Mouse (Mus musculus) midbrain, embryonic 15.5 days (tissue): ENCODE results near the gene Drc1. TPM values are rescaled to one million over a fixed set of nuclear protein-coding genes. Genes with fewer than 3 reads are reported as not detected.

Experiments used
- ATAC-seq: fragments of 200-750 bp; cut with Nextera tagmentation; replicated peaks from 2 replicates; pipeline ENCODE4 v1.8.0; 2017; ENCODE audit warnings: moderate TSS enrichment
- H3K27ac ChIP-seq: fragments of 300-500 bp; sonication (generic); 2 replicates; pipeline ENCODE4 v1.5.1; 2015; ENCODE audit warnings: mild to moderate bottlenecking, inconsistent platforms
- H3K27me3 ChIP-seq: fragments of 300-500 bp; sonication (generic); replicated peaks from 2 replicates; pipeline ENCODE4 v1.6.1; 2015; ENCODE audit warnings: inconsistent platforms
- H3K36me3 ChIP-seq: fragments of 300-500 bp; sonication (generic); replicated peaks from 2 replicates; pipeline ENCODE4 v1.6.1; 2015; ENCODE audit warnings: inconsistent platforms
- H3K4me1 ChIP-seq: fragments of 300-500 bp; sonication (generic); 2 replicates; pipeline ENCODE4 v1.6.1; 2015; ENCODE audit warnings: inconsistent platforms
- H3K4me2 ChIP-seq: fragments of 300-500 bp; sonication (generic); 2 replicates; pipeline ENCODE4 v1.6.1; 2015; ENCODE audit warnings: inconsistent platforms, mild to moderate bottlenecking, moderate library complexity
- H3K4me3 ChIP-seq: fragments of 300-500 bp; sonication (generic); 2 replicates; pipeline ENCODE4 v1.5.1; 2015; ENCODE audit warnings: mild to moderate bottlenecking, inconsistent platforms
- H3K9ac ChIP-seq: fragments of 300-500 bp; sonication (generic); 2 replicates; pipeline ENCODE4 v1.6.1; 2015; ENCODE audit warnings: mild to moderate bottlenecking, inconsistent platforms
- H3K9me3 ChIP-seq: fragments of 300-500 bp; sonication (generic); 2 replicates; pipeline ENCODE4 v1.6.1; 2016; ENCODE audit warnings: inconsistent platforms
- WGBS: fragments of 180-500 bp; shearing (Covaris S2); methylation state at CpG from one replicate; pipeline ENCODE4 v1.1.7; 2015; ENCODE audit warnings: mixed read lengths; 5-methylcytosine and 5-hydroxymethylcytosine counted together
- polyA plus RNA-seq: library from polyadenylated mRNA; unstranded; fragments of >200 nt; fragmentation: Nextera tagmentation; extraction: Ambion mirVana; gene quantifications from 2 replicates; pipeline ENCODE4 v1.2.1, GENCODE M21; 2015

Gene Drc1
- polyA plus RNA-seq, 1 experiment from 2014 or later: 7.2 TPM

- no peaks in the 10 kb centered on the region for H3K27me3 ChIP-seq
- no peaks in the 10 kb centered on the region for H3K9me3 ChIP-seq
- no peak for ATAC-seq
- no peak overlapping the region for H3K27ac ChIP-seq
- no peaks in the 10 kb centered on the region for H3K36me3 ChIP-seq
- H3K4me1 ChIP-seq: 0 out of 2 replicates have a peak, but pooled peaks cover 8% of the 10 kb centered on the region
- H3K9ac ChIP-seq: no peak overlapping the region
- H3K4me2 ChIP-seq: no peak overlapping the region
- no peak overlapping the region for H3K4me3 ChIP-seq
- WGBS: 77% methylated on average over 11 of the region's 11 CpGs
Measured at GRCm38 (mm10) chr5:30341601-30342365, 60.6 kb downstream of the Drc1 start.

GRCm38 (mm10) chr5:30342601-30343015 lies 61.4 kb downstream of the Drc1 start:
- Histone ChIP-seq H3K4me3 (peak overlapping the region; percentile 17; the same call in 1 of the 2 replicates), H3K9ac (no peak overlapping the region), H3K4me2 (peak overlapping the region; percentile 45), H3K9me3 (no peaks in the 10 kb centered on the region), H3K36me3 (no peaks in the 10 kb centered on the region), H3K27me3 (no peaks in the 10 kb centered on the region), H3K4me1 (0 out of 2 replicates have a peak, but pooled peaks cover 8% of the 10 kb centered on the region), H3K27ac (no peak overlapping the region)
- ATAC-seq: peak; percentile 74
- 7% methylated on average over 17 of the region's 17 CpGs for WGBS

- Histone ChIP-seq H3K4me2 (peak overlapping the region; percentile 45), H3K4me3 (peak overlapping the region; percentile 17; the same call in 1 of the 2 replicates), H3K27me3 (no peaks in the 10 kb centered on the region), H3K9ac (no peak overlapping the region), H3K36me3 (no peaks in the 10 kb centered on the region), H3K9me3 (no peaks in the 10 kb centered on the region), H3K27ac (no peak overlapping the region), H3K4me1 (0 out of 2 replicates have a peak, but pooled peaks cover 8% of the 10 kb centered on the region)
- peak; percentile 82 for ATAC-seq
- 3% methylated on average over 9 of the region's 9 CpGs for WGBS
Measured at GRCm38 (mm10) chr5:30343107-30343506, 61.9 kb downstream of the Drc1 start.

- H3K27ac ChIP-seq: no peak overlapping the region
- no peak for ATAC-seq
- H3K36me3 ChIP-seq: no peaks in the 10 kb centered on the region
- H3K9ac ChIP-seq: no peak overlapping the region
- H3K9me3 ChIP-seq: no peaks in the 10 kb centered on the region
- 77% methylated on average over 5 of the region's 5 CpGs for WGBS
- H3K4me1 ChIP-seq: 0 out of 2 replicates have a peak, but pooled peaks cover 8% of the 10 kb centered on the region
- H3K27me3 ChIP-seq: no peaks in the 10 kb centered on the region
- no peak overlapping the region for H3K4me2 ChIP-seq
- no peak overlapping the region for H3K4me3 ChIP-seq
Measured at GRCm38 (mm10) chr5:30343886-30344285, 62.7 kb downstream of the Drc1 start.

GRCm38 (mm10) chr5:30353605-30354004 lies 72.4 kb downstream of the Drc1 start:
- Histone ChIP-seq H3K4me1 (no peaks in the 10 kb centered on the region), H3K9me3 (no peaks in the 10 kb centered on the region), H3K36me3 (no peaks in the 10 kb centered on the region), H3K27ac (no peak overlapping the region), H3K4me2 (no peak overlapping the region), H3K9ac (no peak overlapping the region), H3K4me3 (no peak overlapping the region), H3K27me3 (no peaks in the 10 kb centered on the region)
- WGBS: 66% methylated on average over 3 of the region's 3 CpGs
- ATAC-seq: no peak

- H3K4me2 ChIP-seq: no peak overlapping the region
- no peaks in the 10 kb centered on the region for H3K27me3 ChIP-seq
- no peaks in the 10 kb centered on the region for H3K4me1 ChIP-seq
- no peak overlapping the region for H3K4me3 ChIP-seq
- H3K36me3 ChIP-seq: no peaks in the 10 kb centered on the region
- H3K9ac ChIP-seq: no peak overlapping the region
- H3K9me3 ChIP-seq: no peaks in the 10 kb centered on the region
- ATAC-seq: no peak
- H3K27ac ChIP-seq: no peak overlapping the region
- 86% methylated on average over 7 of the region's 7 CpGs for WGBS
Measured at GRCm38 (mm10) chr5:30355114-30355513, 73.9 kb downstream of the Drc1 start.

GRCm38 (mm10) chr5:30355559-30356159 lies 74.5 kb downstream of the Drc1 start:
- H3K9me3 ChIP-seq: no peaks in the 10 kb centered on the region
- no peaks in the 10 kb centered on the region for H3K27me3 ChIP-seq
- WGBS: 89% methylated on average over 14 of the region's 14 CpGs
- H3K27ac ChIP-seq: no peak overlapping the region
- no peaks in the 10 kb centered on the region for H3K4me1 ChIP-seq
- H3K4me2 ChIP-seq: no peak overlapping the region
- H3K4me3 ChIP-seq: no peak overlapping the region
- no peak for ATAC-seq
- H3K9ac ChIP-seq: no peak overlapping the region
- no peaks in the 10 kb centered on the region for H3K36me3 ChIP-seq

GRCm38 (mm10) chr5:30356647-30357046 lies 75.5 kb downstream of the Drc1 start:
- H3K4me2 ChIP-seq: no peak overlapping the region
- H3K27me3 ChIP-seq: no peaks in the 10 kb centered on the region
- H3K9me3 ChIP-seq: no peaks in the 10 kb centered on the region
- WGBS: 82% methylated on average over 7 of the region's 7 CpGs
- no peak overlapping the region for H3K27ac ChIP-seq
- no peak overlapping the region for H3K9ac ChIP-seq
- no peaks in the 10 kb centered on the region for H3K36me3 ChIP-seq
- H3K4me3 ChIP-seq: no peak overlapping the region
- no peak for ATAC-seq
- no peaks in the 10 kb centered on the region for H3K4me1 ChIP-seq

- ATAC-seq: no peak
- WGBS: 86% methylated on average over 10 of the region's 10 CpGs
Measured at GRCm38 (mm10) chr5:30358436-30359099, 77.4 kb downstream of the Drc1 start.

GRCm38 (mm10) chr5:30367405-30367804 lies 86.2 kb downstream of the Drc1 start:
- no peaks in the 10 kb centered on the region for H3K9me3 ChIP-seq
- WGBS: 87% methylated on average over 8 of the region's 8 CpGs
- H3K36me3 ChIP-seq: no peaks in the 10 kb centered on the region
- H3K9ac ChIP-seq: no peak overlapping the region
- H3K27me3 ChIP-seq: no peaks in the 10 kb centered on the region
- H3K4me3 ChIP-seq: no peak overlapping the region
- no peak overlapping the region for H3K4me2 ChIP-seq
- H3K4me1 ChIP-seq: no peaks in the 10 kb centered on the region
- no peak overlapping the region for H3K27ac ChIP-seq
- no peak for ATAC-seq

More at GRCm38 (mm10) chr5:30358436-30359099, 77.4 kb downstream of the Drc1 start:
- no peak overlapping the region for H3K4me3 ChIP-seq
- H3K4me2 ChIP-seq: no peak overlapping the region
- H3K36me3 ChIP-seq: no peaks in the 10 kb centered on the region
- no peaks in the 10 kb centered on the region for H3K9me3 ChIP-seq
- no peak overlapping the region for H3K27ac ChIP-seq
- H3K9ac ChIP-seq: no peak overlapping the region
- H3K4me1 ChIP-seq: no peaks in the 10 kb centered on the region
- no peaks in the 10 kb centered on the region for H3K27me3 ChIP-seq

GRCm38 (mm10) chr5:30369426-30369825 lies 88.2 kb downstream of the Drc1 start:
- Histone ChIP-seq H3K27ac (no peak overlapping the region), H3K27me3 (no peaks in the 10 kb centered on the region), H3K4me3 (no peak overlapping the region), H3K9ac (no peak overlapping the region), H3K9me3 (no peaks in the 10 kb centered on the region), H3K4me1 (no peaks in the 10 kb centered on the region), H3K36me3 (no peaks in the 10 kb centered on the region), H3K4me2 (no peak overlapping the region)
- 83% methylated on average over 5 of the region's 5 CpGs for WGBS
- ATAC-seq: no peak

- WGBS: 64% methylated on average over 7 of the region's 7 CpGs
Measured at GRCm38 (mm10) chr5:30382876-30383275, 101.7 kb downstream of the Drc1 start.

More at GRCm38 (mm10) chr5:30382876-30383275, 101.7 kb downstream of the Drc1 start:
- no peak overlapping the region for H3K27ac ChIP-seq
- H3K27me3 ChIP-seq: no peaks in the 10 kb centered on the region; the same call in 1 of the 2 replicates
- no peaks in the 10 kb centered on the region for H3K36me3 ChIP-seq
- no peaks in the 10 kb centered on the region for H3K4me1 ChIP-seq
- H3K9me3 ChIP-seq: no peaks in the 10 kb centered on the region
- ATAC-seq: no peak
- no peak overlapping the region for H3K4me2 ChIP-seq
- H3K4me3 ChIP-seq: no peak overlapping the region
- no peak overlapping the region for H3K9ac ChIP-seq
